Mouse (Mus musculus) bone marrow macrophage, adult 2 months (primary cell): Measurements from ENCODE around the gene Parn. TPM values are rescaled to one million over a fixed set of nuclear protein-coding genes. Genes with fewer than 3 reads are reported as not detected.

ENCODE experiments used
- H3K27ac ChIP-seq: 2 replicates; pipeline ENCODE4 v1.5.1; 2012; ENCODE audit warnings: low read depth, low read length; ENCODE audit not compliant: insufficient read depth
- H3K4me1 ChIP-seq: 2 replicates; pipeline ENCODE4 v1.6.1; 2012; ENCODE audit warnings: low read length; ENCODE audit not compliant: control insufficient read depth, insufficient read depth
- H3K4me3 ChIP-seq: 2 replicates; pipeline ENCODE4 v1.5.1; 2012; ENCODE audit warnings: mild to moderate bottlenecking, low read length, moderate library complexity; ENCODE audit not compliant: insufficient read depth
- CTCF ChIP-seq: IDR thresholded peaks from 2 replicates; pipeline ENCODE4 v1.5.1; 2012; ENCODE audit warnings: low read depth, mild to moderate bottlenecking, low read length, moderate library complexity
- POLR2A ChIP-seq: IDR thresholded peaks from 2 replicates; pipeline ENCODE4 v1.6.1; 2012; ENCODE audit warnings: mild to moderate bottlenecking, low read depth, low read length, borderline replicate concordance
- polyA plus RNA-seq: library from polyadenylated mRNA; stranded (reverse); fragments of >200 nt; gene quantifications from 2 replicates; pipeline ENCODE4 v1.2.4, GENCODE M21; 2012; ENCODE audit not compliant: missing spikeins, insufficient read depth, insufficient read length

Parn gene
- polyA plus RNA-seq, 1 experiment = 14.7 TPM

- Histone ChIP-seq H3K4me1 (no peaks in the 10 kb centered on the region), H3K4me3 (no peak overlapping the region), H3K27ac (no peak overlapping the region)
- TF ChIP-seq CTCF (no peak), POLR2A (no peak)
Measured at GRCm38 (mm10) chr16:13492996-13493395, 175.0 kb downstream of the Parn start.

- no peak overlapping the region for H3K4me3 ChIP-seq
- no peaks in the 10 kb centered on the region for H3K4me1 ChIP-seq
- TF ChIP-seq POLR2A (no peak), CTCF (no peak)
- no peak overlapping the region for H3K27ac ChIP-seq
Measured at GRCm38 (mm10) chr16:13491776-13492175, 176.2 kb downstream of the Parn start.

Other genes starting within 250 kb of the Parn start
- gene Bfar, start 3.7 kb upstream of the Parn start, polyA plus RNA-seq = 37.5 and 51.0 TPM in 2 replicates
- 3.6 TPM in 2 replicates for gene 3110001I22Rik, start 3.8 kb upstream of the Parn start, polyA plus RNA-seq
- not detected in 2 replicates for gene Pla2g10, start 62.8 kb upstream of the Parn start, polyA plus RNA-seq
- gene Rrn3, start 112.5 kb upstream of the Parn start, polyA plus RNA-seq = 14.4 and 16.7 TPM in 2 replicates
- gene Ntan1, start 150.7 kb upstream of the Parn start, polyA plus RNA-seq = 81.3 and 90.9 TPM in 2 replicates
- gene Pdxdc1, start 235.0 kb upstream of the Parn start, polyA plus RNA-seq = 85.6 and 93.5 TPM in 2 replicates
- gene Mpv17l, start 235.0 kb upstream of the Parn start, polyA plus RNA-seq = 4.8 and 5.8 TPM in 2 replicates